Mouse (Mus musculus) spleen, embryonic (tissue): ENCODE data around the gene Raver2.

ENCODE experiments used
- CTCF ChIA-PET: fragments of 350-600 bp; sonication (Branson Sonifier 250); formaldehyde crosslinking; loops from one replicate; lab custom pipeline; 2022; lab: Charles Lee

The Raver2 gene

DNA sequence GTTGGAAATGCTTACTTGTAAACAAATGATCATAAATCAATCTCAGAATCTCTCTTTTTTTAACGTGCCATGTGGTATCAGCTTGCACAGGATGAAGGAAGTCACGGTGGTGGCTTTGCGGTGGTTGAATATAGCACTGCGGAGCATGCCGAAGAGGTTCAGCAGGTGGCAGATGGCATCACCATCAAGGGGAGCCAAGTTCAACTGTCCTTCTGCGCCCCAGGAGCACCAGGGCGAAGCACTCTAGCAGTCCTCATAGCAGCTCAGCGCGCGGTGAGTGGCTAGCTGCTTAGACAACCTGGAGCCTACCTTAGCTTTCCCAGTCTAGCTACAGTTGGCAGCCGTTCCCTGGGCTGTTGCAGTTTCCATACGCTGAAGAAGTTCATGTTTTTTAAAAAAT is 38.3 kb downstream of the Raver2 start:
- CTCF ChIA-PET, result interaction anchor here (0.5 kb wide), 1 partner anchor 256 kb away, joined by 4 read pairs; no protein-coding TSS in a partner anchor

DNA sequence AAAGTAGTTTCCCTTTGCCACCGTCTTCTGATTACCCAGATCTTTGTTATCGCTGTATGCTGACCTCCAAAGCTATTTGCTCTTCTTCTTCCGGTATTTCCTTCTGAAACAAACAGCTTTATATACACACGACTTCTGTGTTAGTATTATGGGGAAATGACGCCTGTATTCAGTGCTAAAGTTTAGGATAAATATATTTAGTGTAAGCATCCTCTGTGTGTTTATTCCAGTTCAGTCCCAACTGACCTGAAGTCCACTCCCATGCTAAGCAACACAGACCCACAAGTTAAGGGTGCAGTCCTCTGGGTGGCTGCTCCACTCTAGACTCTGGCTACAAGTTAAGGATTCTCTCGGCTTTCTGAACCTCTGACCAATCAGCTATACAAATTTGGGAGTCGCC is 52.2 kb downstream of the Raver2 start:
- CTCF ChIA-PET, result interaction anchor here (0.5 kb wide), 1 partner anchor 396 kb away, joined by 3 read pairs; no protein-coding TSS in a partner anchor

DNA sequence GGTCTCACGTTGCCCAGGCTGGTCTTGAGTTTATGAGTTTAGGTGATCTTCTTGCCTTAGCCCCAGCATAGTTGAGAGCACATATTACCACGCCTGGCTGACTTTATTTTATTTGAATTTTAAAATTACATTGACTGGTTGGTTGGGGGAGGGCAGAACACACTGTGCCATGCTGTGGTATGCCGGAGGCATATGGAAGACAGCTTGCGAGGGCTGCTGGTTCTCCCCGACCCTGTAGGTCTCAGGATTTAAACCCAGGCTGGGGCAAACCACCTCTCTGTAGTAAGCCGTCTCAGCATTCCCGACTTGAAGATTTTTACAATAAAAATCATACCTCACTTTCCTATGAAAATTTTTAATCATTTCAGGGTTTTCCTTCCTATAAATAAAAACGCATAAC is 66.2 kb downstream of the Raver2 start:
- CTCF ChIA-PET, result no interaction called here

DNA sequence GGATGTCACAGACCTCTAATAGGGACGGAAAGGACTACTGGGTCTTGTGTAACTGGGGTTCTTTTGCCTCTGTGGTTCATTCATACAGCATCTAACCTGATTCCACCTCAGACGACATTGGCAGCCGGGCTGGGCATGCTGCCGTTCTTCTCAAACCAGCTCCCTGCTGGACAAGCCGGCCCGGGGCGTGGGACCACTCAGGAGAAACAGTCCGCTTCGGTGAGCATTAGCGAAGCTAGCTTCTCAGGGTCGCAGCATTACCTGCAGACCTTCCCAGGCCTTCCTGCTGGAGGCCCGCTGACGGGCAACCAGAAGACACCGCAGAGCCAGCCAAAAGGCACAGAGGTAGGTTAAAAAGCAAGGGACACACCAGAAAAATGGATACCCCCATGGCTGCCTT is 67.1 kb downstream of the Raver2 start:
- CTCF ChIA-PET, result no interaction called here

DNA sequence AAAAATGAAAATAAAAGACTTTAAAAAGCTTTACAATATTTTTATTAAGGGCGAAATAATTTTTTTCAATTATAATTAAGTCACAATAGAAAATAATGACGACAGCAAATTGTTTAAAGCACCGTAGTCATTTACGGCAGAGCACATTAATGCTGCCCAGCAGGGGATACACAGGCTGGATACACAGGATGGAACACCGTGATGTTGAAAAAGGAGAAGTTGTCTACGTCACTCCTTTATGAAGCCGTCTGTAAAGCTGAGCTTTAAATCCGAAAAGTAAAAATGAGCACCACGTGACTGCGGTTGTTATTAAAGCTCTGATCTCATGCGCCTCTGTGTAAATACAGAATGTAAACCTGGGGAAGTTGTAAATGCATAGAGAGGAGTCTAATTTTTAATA is 69.2 kb downstream of the Raver2 start:
- CTCF ChIA-PET, result no interaction called here

DNA sequence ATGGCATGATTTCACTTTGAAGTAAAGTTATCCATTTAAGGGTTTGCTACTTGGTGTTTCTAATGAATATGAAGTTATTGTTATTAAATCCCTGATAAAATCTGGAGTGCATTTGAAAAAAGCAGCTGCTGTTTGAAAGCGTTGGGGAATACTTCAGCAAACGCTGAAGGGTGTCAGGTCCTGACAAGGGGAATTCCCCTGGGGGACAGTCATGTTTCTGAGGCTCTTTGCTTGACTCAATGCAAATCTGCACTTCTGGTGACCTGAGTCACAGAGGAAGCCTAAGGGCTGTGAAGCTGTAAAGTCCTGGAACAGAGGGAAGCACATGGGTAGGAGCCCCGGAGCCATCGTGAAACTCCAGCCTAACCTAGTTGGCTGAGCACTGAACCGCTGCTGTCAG is 73.0 kb downstream of the Raver2 start:
- CTCF ChIA-PET, result no interaction called here

DNA sequence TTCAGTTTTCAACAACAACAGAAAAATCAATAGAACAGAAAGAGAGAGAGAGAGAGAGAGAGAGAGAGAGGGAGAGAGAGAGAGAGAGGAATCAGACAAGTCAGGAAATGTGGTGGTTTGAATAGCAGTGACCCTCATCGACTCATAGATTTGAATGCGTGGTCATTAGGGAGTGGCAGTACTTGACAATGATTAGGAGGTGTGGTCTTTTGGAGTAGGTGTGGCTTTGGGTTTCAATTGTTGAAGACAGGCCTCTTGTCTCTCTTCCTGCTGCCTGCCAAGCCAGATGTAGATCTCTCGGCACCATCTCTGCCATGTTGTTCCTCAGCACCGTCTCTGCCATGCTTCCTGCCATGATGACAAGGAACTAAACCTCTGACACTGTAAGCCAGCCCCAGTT is 75.1 kb downstream of the Raver2 start:
- CTCF ChIA-PET, result no interaction called here

DNA sequence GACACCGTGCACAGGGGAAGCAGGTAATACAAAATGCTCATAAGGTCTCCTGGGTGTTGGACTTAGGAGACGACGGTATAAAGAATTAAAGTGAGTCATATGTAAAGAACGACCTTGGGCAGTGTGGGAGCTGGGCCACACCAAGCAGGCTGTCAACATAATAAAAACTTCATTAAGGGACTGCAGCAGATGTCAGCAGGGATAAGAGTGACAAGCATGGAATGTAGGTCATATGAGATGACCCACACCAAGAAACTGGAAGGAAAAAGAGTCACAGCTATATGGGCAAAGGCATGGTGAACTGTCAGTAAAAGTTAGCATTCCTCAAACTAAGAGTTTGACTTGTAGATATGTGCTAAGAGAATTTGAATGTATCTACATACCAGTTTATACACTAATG is 75.6 kb downstream of the Raver2 start:
- CTCF ChIA-PET, result no interaction called here

DNA sequence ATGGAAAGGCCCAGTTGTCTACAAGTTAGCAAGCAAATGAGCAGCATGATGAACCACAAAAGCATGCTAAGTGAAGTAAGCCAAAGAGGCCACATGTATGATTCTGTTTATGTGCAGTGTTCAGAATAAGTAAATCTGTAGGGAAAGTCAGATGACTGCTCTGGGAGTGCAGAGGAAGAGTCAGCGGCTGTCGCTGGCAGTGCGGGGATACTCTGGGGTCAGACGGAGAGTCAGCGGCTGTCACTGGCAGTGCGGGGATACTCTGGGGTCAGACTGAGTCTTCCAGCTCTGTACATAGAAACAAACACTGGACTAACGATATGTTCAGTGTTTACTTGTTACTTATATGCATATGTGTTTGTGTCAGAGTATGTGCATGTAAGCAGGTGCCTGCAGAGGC is 76.0 kb downstream of the Raver2 start:
- CTCF ChIA-PET, result no interaction called here

DNA sequence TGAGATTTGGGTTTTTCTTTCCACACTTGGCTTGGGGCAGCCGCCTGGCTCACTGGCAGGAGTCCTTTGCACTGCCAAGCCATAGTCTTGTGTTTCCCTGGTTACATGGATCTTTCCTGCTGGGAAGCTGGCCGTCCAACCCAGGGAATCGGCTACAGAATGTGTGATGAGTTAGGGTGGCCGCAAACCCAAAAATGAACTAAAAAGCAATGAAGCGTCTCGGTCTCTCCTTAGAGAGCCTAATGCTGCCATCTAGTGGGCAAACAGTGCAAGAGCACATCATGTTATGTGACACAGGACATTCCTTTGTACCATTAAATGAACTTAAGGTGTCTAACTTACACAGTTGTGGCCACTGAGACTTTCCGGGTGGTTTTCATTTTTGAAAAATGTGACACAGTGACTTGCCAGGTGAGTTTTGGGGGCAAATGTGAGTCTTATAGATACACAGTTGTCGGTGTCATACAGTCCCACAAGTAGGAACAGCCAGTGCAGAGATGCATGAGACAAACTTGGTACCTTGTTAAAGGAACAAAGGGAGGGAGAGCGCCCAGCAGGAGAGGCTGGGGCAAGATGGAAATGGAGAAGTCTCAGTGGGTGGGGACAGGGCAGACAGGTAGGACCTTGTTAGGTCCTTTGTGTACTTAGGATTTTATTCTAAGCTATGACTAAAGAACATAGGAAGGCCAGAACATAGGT is 77.4 kb downstream of the Raver2 start:
- CTCF ChIA-PET, result interaction anchor here (0.7 kb wide), 1 partner anchor 84 kb away, joined by 3 read pairs; no protein-coding TSS in a partner anchor

DNA sequence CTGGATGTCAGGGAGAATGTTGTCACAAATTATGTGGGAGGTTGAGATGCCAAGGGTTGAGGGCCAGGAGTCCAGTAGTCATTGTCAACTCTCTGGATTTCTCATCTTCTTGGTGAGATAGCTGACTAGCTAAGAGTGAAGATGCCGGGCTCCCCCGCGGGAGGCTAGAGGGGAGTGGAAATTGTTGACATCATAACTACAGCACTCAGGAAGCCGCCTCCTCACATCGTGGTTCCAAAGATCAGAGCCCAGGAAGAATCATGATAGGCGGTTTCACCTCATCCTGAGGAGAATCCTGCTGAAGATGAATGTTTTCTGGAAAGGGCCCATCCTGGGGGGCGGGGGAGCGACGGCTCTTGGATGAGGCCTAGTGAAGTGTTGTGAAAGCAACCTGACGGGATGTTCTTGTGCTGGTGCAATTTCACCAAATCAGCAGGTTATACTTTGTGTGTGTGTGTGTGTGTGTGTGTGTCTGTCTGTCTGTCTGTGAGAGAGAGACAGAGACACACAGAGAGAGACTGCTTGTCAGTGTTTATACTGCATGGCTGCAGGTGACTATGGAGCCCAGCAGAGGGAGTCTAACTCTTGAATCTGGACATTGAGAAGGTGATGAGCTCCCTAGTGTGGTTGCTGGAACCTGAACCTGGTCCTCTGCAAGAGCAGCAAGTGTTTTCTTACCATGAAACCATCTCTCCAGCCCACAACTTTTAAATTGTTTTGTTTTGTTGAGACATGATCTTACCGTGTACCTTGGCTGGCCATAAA is 78.3 kb downstream of the Raver2 start:
- CTCF ChIA-PET, result no interaction called here

DNA sequence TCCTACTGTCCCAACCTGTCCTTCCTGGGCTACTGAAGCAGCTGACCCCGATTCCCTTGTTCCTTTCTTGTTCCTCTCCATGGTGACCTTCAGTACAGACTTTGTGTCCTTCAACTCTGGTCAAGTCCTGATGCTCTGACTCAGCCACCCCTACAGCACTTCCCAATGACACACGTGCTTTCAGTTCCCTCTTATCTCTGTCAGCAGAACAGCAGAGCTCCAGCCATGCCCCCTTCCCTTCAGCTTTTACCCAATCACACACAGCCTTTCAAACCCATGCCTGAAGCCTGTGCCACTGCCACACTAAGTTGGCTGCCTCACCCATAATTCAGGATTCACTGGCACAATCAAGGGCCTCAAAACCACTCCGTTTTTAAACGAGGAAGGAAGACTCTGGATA is 86.8 kb downstream of the Raver2 start:
- CTCF ChIA-PET, result no interaction called here

DNA sequence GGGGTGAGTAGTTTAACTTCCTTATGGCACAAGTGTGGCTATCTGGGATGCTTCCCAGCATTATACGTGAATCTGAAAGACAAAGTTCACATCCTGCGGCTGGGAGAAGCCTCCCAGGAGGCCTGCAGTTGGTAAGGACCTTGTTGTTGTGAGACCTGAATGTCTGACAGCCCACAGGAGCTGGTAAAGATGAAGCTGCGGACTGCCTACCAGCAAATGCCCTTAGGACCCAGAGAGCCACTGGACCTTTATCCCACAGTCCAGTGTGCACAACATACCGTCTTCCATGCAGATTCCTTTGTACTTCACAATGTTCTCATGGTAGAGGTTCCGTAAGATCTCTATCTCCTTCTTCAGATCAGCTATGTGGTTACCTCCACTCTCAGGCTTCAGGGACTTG is 88.7 kb downstream of the Raver2 start:
- CTCF ChIA-PET, result interaction anchor here (0.6 kb wide), 1 partner anchor 14 kb away, joined by 3 read pairs; no protein-coding TSS in a partner anchor

DNA sequence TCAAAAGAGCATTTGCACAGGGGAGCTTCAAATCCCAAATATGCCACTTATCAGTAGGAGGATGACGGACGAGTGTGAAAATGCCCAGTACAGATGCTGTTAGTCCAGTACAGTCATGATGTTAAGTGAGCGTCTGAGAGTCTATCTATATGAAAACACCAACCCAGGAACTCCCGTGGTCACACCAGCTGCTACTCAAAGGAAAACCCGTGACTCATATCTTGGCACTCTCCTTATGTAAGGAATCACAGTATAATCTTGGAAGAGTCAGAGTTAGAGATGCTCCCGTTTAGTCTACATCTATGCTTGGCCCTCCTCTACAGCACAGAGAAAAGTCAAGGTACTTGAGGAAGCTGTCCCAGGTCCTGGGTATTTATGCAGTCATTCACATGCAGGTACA is 89.5 kb downstream of the Raver2 start:
- CTCF ChIA-PET, result interaction anchor here (0.7 kb wide), 1 partner anchor 9 kb away, joined by 3 read pairs; no protein-coding TSS in a partner anchor

DNA sequence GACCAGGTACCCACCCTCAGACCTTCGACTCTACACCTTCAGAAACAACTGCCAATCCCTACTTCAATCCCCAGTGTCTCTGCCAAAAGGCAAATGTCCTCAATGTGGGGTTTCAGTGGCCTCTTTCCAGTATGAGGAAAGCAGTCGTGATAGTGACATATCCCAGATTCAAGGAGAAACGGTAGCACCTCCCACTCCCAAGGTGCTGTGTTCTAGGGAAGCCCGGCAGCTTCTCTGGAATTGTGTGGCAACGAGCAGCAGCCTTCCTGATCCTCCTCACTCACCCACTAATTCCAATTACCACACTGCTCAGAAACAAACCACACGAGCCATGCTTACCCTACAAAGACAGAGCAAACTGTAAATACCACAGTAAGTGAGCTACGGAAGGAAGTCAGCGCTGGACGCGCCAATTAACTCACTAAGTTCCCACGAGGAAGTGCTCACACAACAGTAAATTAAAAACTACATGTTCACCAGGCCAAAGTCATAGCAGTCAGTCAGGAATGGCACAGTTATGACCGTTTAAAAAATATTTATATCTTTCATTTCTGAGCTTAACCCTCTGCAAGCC is 90.5 kb downstream of the Raver2 start:
- CTCF ChIA-PET, result interaction anchor here (0.7 kb wide), 1 partner anchor 8 kb away, joined by 3 read pairs; no protein-coding TSS in a partner anchor

DNA sequence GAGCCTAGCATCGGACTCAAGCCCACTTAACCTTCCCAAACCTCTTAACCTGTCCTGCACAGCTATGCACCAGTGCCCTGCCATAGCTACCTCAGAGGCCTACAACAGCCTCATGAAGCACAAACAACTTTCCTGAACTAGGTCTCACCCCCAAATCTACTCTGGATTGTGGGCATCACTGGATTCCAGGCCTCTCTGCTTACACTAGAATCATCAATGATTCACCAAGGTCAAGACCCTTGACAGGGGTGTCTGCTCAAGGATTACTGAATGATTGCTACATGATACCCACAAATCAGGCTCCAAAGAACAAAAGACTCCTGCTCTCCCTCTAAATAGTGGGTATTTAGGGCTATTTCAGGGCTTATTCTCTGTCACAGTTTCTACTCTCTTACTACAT is 92.0 kb downstream of the Raver2 start:
- CTCF ChIA-PET, result no interaction called here

DNA sequence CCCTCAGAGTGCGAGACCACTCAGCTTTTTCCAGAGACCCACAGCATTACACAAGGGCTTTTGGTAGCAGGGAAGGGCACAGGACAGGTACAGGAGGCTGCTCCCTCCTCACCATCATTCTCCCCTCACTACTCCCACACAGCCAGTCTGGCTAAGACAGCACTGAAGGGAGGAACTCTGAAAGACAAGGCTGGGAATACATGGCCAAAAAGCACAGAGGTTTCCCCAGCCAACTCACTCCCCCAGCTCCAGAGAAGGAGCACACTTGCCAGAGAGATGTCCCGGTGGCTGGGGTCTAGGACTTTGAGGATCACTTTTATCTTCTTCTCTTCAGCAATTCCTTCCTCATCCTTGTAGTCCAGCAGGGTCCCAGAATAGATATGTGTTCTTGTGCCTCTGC is 95.4 kb downstream of the Raver2 start:
- CTCF ChIA-PET, result no interaction called here

DNA sequence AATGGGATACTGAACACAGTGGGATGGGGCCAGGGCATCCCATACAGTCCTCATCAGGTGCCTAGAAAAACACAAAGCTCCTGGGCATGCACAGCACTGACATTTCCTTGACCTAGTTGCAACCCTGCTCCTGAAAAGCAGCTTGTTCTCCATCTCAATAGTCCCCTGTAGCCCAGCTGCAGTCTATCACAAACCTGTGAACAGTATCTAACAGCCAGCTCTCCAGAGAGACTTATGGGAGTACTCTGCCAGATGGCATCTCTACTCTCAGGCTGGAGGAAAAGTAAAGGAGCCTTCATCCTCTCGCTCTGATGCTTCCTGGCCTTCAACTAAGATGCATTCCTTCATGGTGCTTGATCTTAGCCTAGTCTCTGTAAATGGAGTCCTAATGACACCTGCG is 95.9 kb downstream of the Raver2 start:
- CTCF ChIA-PET, result no interaction called here

DNA sequence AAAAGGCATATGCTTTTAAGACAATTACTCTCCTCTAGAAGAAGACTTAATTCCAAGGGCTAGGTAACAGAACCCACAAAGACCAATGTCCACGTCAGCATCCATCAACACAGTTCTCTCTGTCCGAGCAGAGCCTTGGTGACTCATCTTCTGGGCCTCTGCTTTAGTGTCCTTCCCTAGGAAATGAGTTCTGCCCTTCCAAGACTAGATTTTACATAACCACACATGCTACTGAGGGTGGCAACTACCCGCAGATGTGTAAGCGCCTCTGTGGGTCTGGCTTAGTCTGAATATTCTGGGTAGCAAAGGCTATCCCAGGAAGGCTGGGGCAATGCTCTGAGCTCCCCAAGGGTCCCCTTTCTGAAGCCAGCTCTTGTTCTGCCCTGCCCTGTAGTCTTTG is 97.0 kb downstream of the Raver2 start:
- CTCF ChIA-PET, result interaction anchor here (1.2 kb wide), 1 partner anchor 155 kb away, joined by 3 read pairs; no protein-coding TSS in a partner anchor

DNA sequence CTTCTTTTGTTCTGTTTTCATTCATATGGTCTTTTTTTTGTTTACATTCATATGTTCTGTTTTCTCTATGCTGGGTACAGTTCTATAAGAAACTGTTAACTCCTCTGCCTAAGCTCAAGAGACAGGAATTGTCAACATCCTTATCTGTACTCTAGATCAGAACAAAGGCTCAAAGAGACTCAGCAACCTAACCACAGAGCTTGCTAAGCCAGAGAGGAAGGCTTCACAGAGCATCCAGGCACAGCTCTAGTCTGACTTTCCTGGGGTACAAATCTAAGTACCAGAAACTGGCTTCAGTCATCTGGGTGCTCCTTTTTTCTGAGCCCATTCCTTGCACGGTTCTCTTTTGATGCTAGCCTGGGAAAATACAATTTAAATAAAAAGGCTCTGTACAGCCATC is 99.0 kb downstream of the Raver2 start:
- CTCF ChIA-PET, result interaction anchor here (0.5 to 0.7 kb wide), 4 partner anchors 9 to 198 kb away, joined by 3 read pairs; no protein-coding TSS in a partner anchor

DNA sequence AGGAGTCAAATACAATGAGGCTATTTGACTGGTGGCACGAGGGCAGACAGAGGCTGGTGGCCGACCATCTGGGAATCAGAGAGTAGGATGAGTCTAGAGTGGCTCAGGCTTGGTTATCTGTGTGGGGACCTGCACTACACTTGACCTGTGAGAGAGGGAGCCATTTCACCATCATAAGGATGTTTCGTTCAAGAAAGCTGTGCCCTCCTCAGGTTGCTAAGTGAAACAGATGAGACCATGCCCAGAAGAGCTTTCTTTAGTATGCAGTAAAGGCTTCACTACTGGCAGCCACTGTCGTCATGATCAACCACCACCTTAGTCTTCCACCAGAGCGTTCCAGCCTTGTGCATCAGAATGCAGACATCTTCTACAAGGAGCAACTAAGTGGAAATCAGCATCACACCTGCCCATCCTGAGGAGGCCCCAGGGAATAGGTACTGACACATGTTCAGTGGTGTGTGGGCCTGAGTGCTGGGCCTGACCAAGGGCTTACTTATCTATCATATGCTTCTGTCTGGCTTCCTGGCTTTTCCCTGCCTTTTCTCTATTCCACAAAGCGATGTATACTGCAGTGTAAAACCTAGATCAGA is 99.5 kb downstream of the Raver2 start:
- CTCF ChIA-PET, result interaction anchor here (0.6 to 0.7 kb wide), 2 partner anchors 17 to 151 kb away, joined by 3 read pairs; no protein-coding TSS in a partner anchor

DNA sequence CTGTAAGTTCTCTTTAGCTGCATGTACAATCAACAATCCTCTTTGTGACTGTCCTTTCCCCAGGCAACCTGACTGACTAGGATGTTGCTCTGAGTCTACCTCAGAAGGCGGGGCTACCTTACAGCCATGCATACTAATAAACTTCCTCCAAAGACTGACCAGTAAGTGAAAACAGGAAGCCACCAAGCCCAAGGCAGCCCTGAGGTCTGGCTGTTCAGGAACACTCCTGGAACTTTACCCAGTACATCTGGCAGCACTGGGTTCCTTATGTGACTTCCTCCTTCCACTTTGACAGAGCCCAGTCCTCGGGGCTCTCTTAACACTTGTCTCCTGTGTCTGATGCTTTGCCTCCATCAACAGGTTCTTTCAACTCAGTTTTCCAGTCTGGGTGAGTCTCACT is 104.0 kb downstream of the Raver2 start:
- CTCF ChIA-PET, result no interaction called here
